Mouse (Mus musculus): ENCODE results near the gene Rad54l. TPM values are rescaled to one million over a fixed set of nuclear protein-coding genes. Genes with fewer than 3 reads are reported as not detected.
A peak's percentile ranks its signal among the peaks of the same experiment; 100 is the strongest.

The Rad54l gene
- total RNA-seq (2014; fragmentation: Nextera tagmentation) (46.1 and 56.1 TPM in 2 replicates), total RNA-seq (2017) (43.2 and 47.0 TPM in 2 replicates), polyA plus RNA-seq (2012) (2.4 and 3.4 TPM in 2 replicates)

GRCm38 (mm10) chr4:116123602-116124519, at the start of gene Rad54l, which contains the start of gene Pomgnt1:
Rad54l (minus strand) TSS chr4:116123690.
Pomgnt1 (plus strand) TSS chr4:116123840.
- ATAC-seq (ENCODE audit: extremely low read depth, insufficient number of reproducible peaks, low FRiP score, poor library complexity, severe bottlenecking), result peak; percentile 78
- Histone ChIP-seq H3K36me3 (replicated peaks) (peaks cover 41% of the 10 kb centered on the region), H3K27me3 (ENCODE audit: insufficient read depth, low read length) (no peaks in the 10 kb centered on the region), H3K9me3 (replicated peaks) (no peaks in the 10 kb centered on the region), H3K4me3 (ENCODE audit: low read depth, low read length) (peak within 1 kb of the TSS; percentile 74), H3K4me1 (ENCODE audit: insufficient read depth, low read depth, low read length) (peaks cover 58% of the 10 kb centered on the region)
- TF ChIP-seq GATA2 (IDR thresholded peaks at IDR 0.05; ENCODE audit: borderline replicate concordance, low read depth, low read length) (no peak), POLR2AphosphoS5 (IDR thresholded peaks at IDR 0.05; ENCODE audit: insufficient replicate concordance, low read depth, low read length) (no peak), GATA1 (IDR thresholded peaks at IDR 0.05; ENCODE audit: borderline replicate concordance, low read length) (no peak), TAL1 (conservative IDR thresholded peaks at IDR 0.05; ENCODE audit: low read depth, low read length) (no peak), CTCF (IDR thresholded peaks at IDR 0.05; ENCODE audit: low read depth, low read length) (no peak)
- peak; percentile 82 for DNase-seq (ENCODE audit: low spot score)

GRCm38 (mm10) chr4:116173072-116173471, 49.6 kb upstream of the Rad54l start, which contains the start of the genes 1700042G07Rik and Gm49337:
1700042G07Rik (plus strand) TSS chr4:116173372.
Gm49337 (plus strand) TSS chr4:116173384.
- ATAC-seq (ENCODE audit: extremely low read depth, insufficient number of reproducible peaks, low FRiP score, poor library complexity, severe bottlenecking), result no peak

GRCm38 (mm10) chr4:116169353-116169672, 45.8 kb upstream of the Rad54l start:
- Histone ChIP-seq H3K4me3 (ENCODE audit: low read depth, low read length) (no peak overlapping the region), H3K9me3 (replicated peaks) (no peaks in the 10 kb centered on the region), H3K36me3 (replicated peaks) (no peaks in the 10 kb centered on the region), H3K27me3 (ENCODE audit: insufficient read depth, low read length) (peaks cover 4% of the 10 kb centered on the region), H3K4me1 (ENCODE audit: insufficient read depth, low read depth, low read length) (peaks cover 40% of the 10 kb centered on the region)
- ATAC-seq (ENCODE audit: extremely low read depth, insufficient number of reproducible peaks, low FRiP score, poor library complexity, severe bottlenecking) (no peak), DNase-seq (ENCODE audit: low spot score) (no peak)
- no peak for TF ChIP-seq GATA2 (IDR thresholded peaks at IDR 0.05; ENCODE audit: borderline replicate concordance, low read depth, low read length)
- no peak for TF ChIP-seq CTCF (IDR thresholded peaks at IDR 0.05; ENCODE audit: low read depth, low read length)
- TF ChIP-seq GATA1 (IDR thresholded peaks at IDR 0.05; ENCODE audit: borderline replicate concordance, low read length), result no peak
- TF ChIP-seq TAL1 (conservative IDR thresholded peaks at IDR 0.05; ENCODE audit: low read depth, low read length), result no peak
- no peak for TF ChIP-seq POLR2AphosphoS5 (IDR thresholded peaks at IDR 0.05; ENCODE audit: insufficient replicate concordance, low read depth, low read length)

More at GRCm38 (mm10) chr4:116173072-116173471, 49.6 kb upstream of the Rad54l start, which contains the start of the genes 1700042G07Rik and Gm49337:
- no peak for DNase-seq (ENCODE audit: low spot score)
- H3K27me3 ChIP-seq (ENCODE audit: insufficient read depth, low read length), result peaks cover 13% of the 10 kb centered on the region
- TF ChIP-seq GATA1 (IDR thresholded peaks at IDR 0.05; ENCODE audit: borderline replicate concordance, low read length) (no peak), CTCF (IDR thresholded peaks at IDR 0.05; ENCODE audit: low read depth, low read length) (no peak), POLR2AphosphoS5 (IDR thresholded peaks at IDR 0.05; ENCODE audit: insufficient replicate concordance, low read depth, low read length) (no peak), GATA2 (IDR thresholded peaks at IDR 0.05; ENCODE audit: borderline replicate concordance, low read depth, low read length) (no peak), TAL1 (conservative IDR thresholded peaks at IDR 0.05; ENCODE audit: low read depth, low read length) (no peak)
- H3K4me3 ChIP-seq (ENCODE audit: low read depth, low read length), result no peak within 1 kb of the TSS
- peaks cover 57% of the 10 kb centered on the region for H3K4me1 ChIP-seq (ENCODE audit: insufficient read depth, low read depth, low read length)
- no peaks in the 10 kb centered on the region for H3K9me3 ChIP-seq (replicated peaks)
- no peaks in the 10 kb centered on the region for H3K36me3 ChIP-seq (replicated peaks)

GRCm38 (mm10) chr4:116168617-116169352, 45.3 kb upstream of the Rad54l start:
- TF ChIP-seq CTCF (IDR thresholded peaks at IDR 0.05; ENCODE audit: low read depth, low read length) (peak; percentile 24; the same call in 1 of the 2 replicates), GATA2 (IDR thresholded peaks at IDR 0.05; ENCODE audit: borderline replicate concordance, low read depth, low read length) (no peak)
- H3K9me3 ChIP-seq (replicated peaks), result no peaks in the 10 kb centered on the region
- H3K4me1 ChIP-seq (ENCODE audit: insufficient read depth, low read depth, low read length), result peaks cover 37% of the 10 kb centered on the region
- peaks cover 9% of the 10 kb centered on the region for H3K27me3 ChIP-seq (ENCODE audit: insufficient read depth, low read length)
- no peak overlapping the region for H3K4me3 ChIP-seq (ENCODE audit: low read depth, low read length)
- DNase-seq (ENCODE audit: low spot score) (peak; percentile 59), ATAC-seq (ENCODE audit: extremely low read depth, insufficient number of reproducible peaks, low FRiP score, poor library complexity, severe bottlenecking) (0 out of 2 replicates have a peak, but pooled peaks have one; percentile 34)
- no peaks in the 10 kb centered on the region for H3K36me3 ChIP-seq (replicated peaks)

- DNase-seq (ENCODE audit: low spot score) (no peak), ATAC-seq (ENCODE audit: extremely low read depth, insufficient number of reproducible peaks, low FRiP score, poor library complexity, severe bottlenecking) (no peak)
- Histone ChIP-seq H3K4me1 (ENCODE audit: insufficient read depth, low read depth, low read length) (peaks cover 36% of the 10 kb centered on the region), H3K9me3 (replicated peaks) (no peaks in the 10 kb centered on the region), H3K27me3 (ENCODE audit: insufficient read depth, low read length) (peaks cover 9% of the 10 kb centered on the region), H3K36me3 (replicated peaks) (no peaks in the 10 kb centered on the region), H3K4me3 (ENCODE audit: low read depth, low read length) (no peak within 1 kb of the TSS)
- TF ChIP-seq GATA1 (IDR thresholded peaks at IDR 0.05; ENCODE audit: borderline replicate concordance, low read length) (no peak), CTCF (IDR thresholded peaks at IDR 0.05; ENCODE audit: low read depth, low read length) (no peak), TAL1 (conservative IDR thresholded peaks at IDR 0.05; ENCODE audit: low read depth, low read length) (no peak)
These were observed 43.9 kb upstream of the Rad54l start, which contains the start of gene Tspan1 for GRCm38 (mm10) chr4:116167404-116167803. Tspan1 (minus strand) TSS chr4:116167601.

Measured in G1E (cell line).